Mouse (Mus musculus) gastrocnemius, postnatal 36 days (tissue): ENCODE data around the gene Arhgef12. TPM values are rescaled to one million over a fixed set of nuclear protein-coding genes. Genes with fewer than 3 reads are reported as not detected.
"Not testable (repeated sequence)": the region's sequence is repeated elsewhere in the genome, so short reads cannot be mapped to it uniquely, and the experiment has no call there.

Source experiments
- DNase-seq, 2 experiments: peaks; one replicate each; pipeline ENCODE4 v3.0.0; 2022
- intact Hi-C: fragments of 180-260 bp; cut with DNase I; formaldehyde crosslinking; loops from one replicate; pipeline ENCODE4 v1.15.1; 2025
- long read RNA-seq, 2 experiments: library from polyadenylated mRNA; stranded (forward); transcript quantifications; one replicate each; pipeline ENCODE4 v2.0.0; 2021
- total RNA-seq, 2 experiments: library from RNA; stranded (reverse); gene quantifications; 2 replicates each; pipeline ENCODE4 v1.2.3; 2021

Arhgef12 gene
- total RNA-seq, result 10 to 100 TPM; 44.9 to 45.2 TPM
- long read RNA-seq, experiment 1, partial matches to known transcripts, result 8 of 18 reads
- long read RNA-seq, experiment 1, other reads (novel, unspliced or antisense), result 10 of 18 reads
- long read RNA-seq, experiment 2, partial matches to known transcripts, result 7 of 18 reads
- long read RNA-seq, experiment 2, other reads (novel, unspliced or antisense), result 11 of 18 reads

GRCm38 (mm10) chr9:43107187-43107517 is at the start of gene Arhgef12:
Gene Arhgef12 (minus strand): TSS chr9:43107239.
- intact Hi-C loops, result loop anchor here (2.0 kb wide), 1 partner anchor 106 kb away; no protein-coding TSS in a partner anchor
- DNase-seq, result peak in 1 of 2 experiments; percentile 49

- no peak for DNase-seq
- intact Hi-C loops, result loop anchor here (5.0 kb wide), 1 partner anchor 46 kb away; no protein-coding TSS in a partner anchor
Observed at GRCm38 (mm10) chr9:43155960-43156359, 48.9 kb upstream of the Arhgef12 start.

GRCm38 (mm10) chr9:43151779-43152178 is 44.7 kb upstream of the Arhgef12 start:
- DNase-seq, result no peak
- intact Hi-C loops, result no loop called here

GRCm38 (mm10) chr9:43150957-43151356 is 43.9 kb upstream of the Arhgef12 start:
- DNase-seq, result no peak
- intact Hi-C loops, result no loop called here

GRCm38 (mm10) chr9:43150075-43150474 is 43.0 kb upstream of the Arhgef12 start:
- no peak for DNase-seq
- intact Hi-C loops, result no loop called here

- intact Hi-C loops, result no loop called here
- DNase-seq, result no peak
Observed at GRCm38 (mm10) chr9:43149498-43149897, 42.5 kb upstream of the Arhgef12 start.

GRCm38 (mm10) chr9:43145196-43145595 is 38.2 kb upstream of the Arhgef12 start:
- intact Hi-C loops, result no loop called here
- DNase-seq, result no peak

- intact Hi-C loops, result loop anchor here (5.0 kb wide), 1 partner anchor 138 kb away; no protein-coding TSS in a partner anchor
- DNase-seq, result no peak
Observed at GRCm38 (mm10) chr9:43144206-43144810, 37.3 kb upstream of the Arhgef12 start.

- intact Hi-C loops, result loop anchor here (1.0 to 5.0 kb wide), 2 partner anchors 69 to 140 kb away; no protein-coding TSS in a partner anchor
Observed at GRCm38 (mm10) chr9:43141839-43142238, 34.8 kb upstream of the Arhgef12 start.

GRCm38 (mm10) chr9:43133525-43133924 is 26.5 kb upstream of the Arhgef12 start:
- intact Hi-C loops, result loop anchor here (10.0 kb wide), 1 partner anchor 439 kb away; no protein-coding TSS in a partner anchor
- DNase-seq, result no peak

More at GRCm38 (mm10) chr9:43141839-43142238, 34.8 kb upstream of the Arhgef12 start:
- peak; percentile 44 to 59 for DNase-seq

- no peak for DNase-seq
- intact Hi-C loops, result loop anchor here (10.0 kb wide), 1 partner anchor 438 kb away; no protein-coding TSS in a partner anchor
Observed at GRCm38 (mm10) chr9:43132380-43132779, 25.3 kb upstream of the Arhgef12 start.

GRCm38 (mm10) chr9:43131940-43132339 is 24.9 kb upstream of the Arhgef12 start:
- intact Hi-C loops, result loop anchor here (10.0 kb wide), 1 partner anchor 437 kb away; no protein-coding TSS in a partner anchor
- no peak for DNase-seq

GRCm38 (mm10) chr9:43130684-43131083 is 23.6 kb upstream of the Arhgef12 start:
- intact Hi-C loops, result loop anchor here (10.0 kb wide), 1 partner anchor 436 kb away; no protein-coding TSS in a partner anchor
- DNase-seq, result no peak

GRCm38 (mm10) chr9:43127101-43127787 is 20.2 kb upstream of the Arhgef12 start:
- DNase-seq, result peak; percentile 66 to 67
- intact Hi-C loops, result no loop called here

- intact Hi-C loops, result no loop called here
- no peak for DNase-seq
Observed at GRCm38 (mm10) chr9:43122379-43122778, 15.3 kb upstream of the Arhgef12 start.

- intact Hi-C loops, DNase-seq: not testable (repeated sequence)
Observed at GRCm38 (mm10) chr9:43121948-43122347, 14.9 kb upstream of the Arhgef12 start.

- intact Hi-C loops, result no loop called here
- DNase-seq, result no peak
Observed at GRCm38 (mm10) chr9:43116997-43117336, 9.9 kb upstream of the Arhgef12 start.

GRCm38 (mm10) chr9:43116134-43116996 is 9.3 kb upstream of the Arhgef12 start, which contains the start of gene Tmem136:
Gene Tmem136 (minus strand): TSS chr9:43116570.
- DNase-seq, result peak; percentile 27 to 55
- intact Hi-C loops, result no loop called here

- intact Hi-C loops, result no loop called here
- no peak for DNase-seq
Observed at GRCm38 (mm10) chr9:43115431-43116133, 8.5 kb upstream of the Arhgef12 start.

GRCm38 (mm10) chr9:43114833-43115232 is 7.8 kb upstream of the Arhgef12 start:
- intact Hi-C loops, result no loop called here
- no peak for DNase-seq
